Mouse (Mus musculus) spleen, adult 2 months (tissue): ENCODE data around the gene Med27. TPM values are rescaled to one million over a fixed set of nuclear protein-coding genes. Genes with fewer than 3 reads are reported as not detected.

Source experiments
- DNase-seq, 2 experiments: peaks; one replicate each; pipeline versions ENCODE4 v3.0.0 to v3.0.0-alpha.2; 2012 to 2021; ENCODE audit warnings: low spot score in 2 of 2, low read depth in 1 of 2
- H3K27ac ChIP-seq: fragments of 200-500 bp; 2 replicates; pipeline ENCODE4 v1.5.1; 2012; ENCODE audit warnings: low read length, inconsistent platforms; ENCODE audit not compliant: insufficient read depth
- H3K27me3 ChIP-seq: fragments of 200-500 bp; 2 replicates; pipeline ENCODE4 v1.6.1; 2012; ENCODE audit warnings: mild to moderate bottlenecking, moderate library complexity, low read length, inconsistent platforms; ENCODE audit not compliant: control insufficient read depth, insufficient read depth
- H3K36me3 ChIP-seq: fragments of 200-500 bp; 2 replicates; pipeline ENCODE4 v1.6.1; 2012; ENCODE audit warnings: mild to moderate bottlenecking, low read length, inconsistent platforms; ENCODE audit not compliant: control insufficient read depth, insufficient read depth
- H3K4me1 ChIP-seq: fragments of 200-500 bp; 2 replicates; pipeline ENCODE4 v1.6.1; 2011; ENCODE audit warnings: inconsistent platforms; ENCODE audit not compliant: control insufficient read depth, insufficient read depth, insufficient read length
- H3K4me3 ChIP-seq: fragments of 200-500 bp; 2 replicates; pipeline ENCODE4 v1.5.1; 2011; ENCODE audit warnings: mild to moderate bottlenecking, inconsistent platforms; ENCODE audit not compliant: insufficient read depth, insufficient read length; ENCODE audit errors: extremely low read depth
- CTCF ChIP-seq: fragments of 200-500 bp; IDR thresholded peaks from 2 replicates; pipeline ENCODE4 v1.5.1; 2011; ENCODE audit warnings: mild to moderate bottlenecking, inconsistent platforms; ENCODE audit not compliant: insufficient read depth, insufficient read length, insufficient replicate concordance; ENCODE audit errors: extremely low read depth
- POLR2A ChIP-seq: fragments of 200-500 bp; IDR thresholded peaks from 2 replicates; pipeline ENCODE4 v1.6.1; 2011; ENCODE audit warnings: low read depth, low read length, inconsistent platforms
- WGBS: fragments of 180-500 bp; shearing (Covaris S2); methylation state at CpG from one replicate; pipeline ENCODE4 v1.1.7; 2018; 5-methylcytosine and 5-hydroxymethylcytosine counted together
- polyA plus RNA-seq: library from polyadenylated mRNA; depleted of rRNA; stranded (reverse); fragments of >200 nt; gene quantifications from 2 replicates; pipeline ENCODE4 v1.2.3, GENCODE M21; 2012

The Med27 gene
- polyA plus RNA-seq, 1 experiment, result 27.6 TPM

DNA sequence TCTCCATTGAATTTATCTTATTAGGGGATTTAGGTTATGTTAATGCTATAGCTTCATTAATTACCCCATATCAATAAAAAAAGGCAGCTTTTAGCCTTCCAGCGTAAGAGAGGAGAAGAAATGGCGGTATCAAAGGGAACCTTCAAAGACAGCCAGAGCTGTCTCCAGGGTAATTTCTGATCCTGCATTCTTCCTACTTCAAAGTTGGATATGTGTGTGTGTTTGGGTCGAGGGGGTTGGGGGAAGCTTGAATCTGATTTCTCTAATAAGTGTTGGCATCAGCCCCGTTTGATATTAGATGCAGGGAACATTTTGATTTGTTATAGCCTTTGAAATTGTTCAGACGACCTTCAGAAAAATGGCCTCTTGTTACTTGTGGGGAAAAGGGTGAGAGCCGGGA is 158.2 kb downstream of the Med27 start:
- TF ChIP-seq CTCF (no peak), POLR2A (no peak)
- Histone ChIP-seq H3K4me1 (no peaks in the 10 kb centered on the region), H3K27me3 (no peaks in the 10 kb centered on the region), H3K27ac (no peak overlapping the region), H3K36me3 (no peaks in the 10 kb centered on the region; the same call in none of the 2 replicates), H3K4me3 (no peak overlapping the region)
- no peak for DNase-seq
- WGBS, result 87% methylated on average over 6 of the region's 6 CpGs

DNA sequence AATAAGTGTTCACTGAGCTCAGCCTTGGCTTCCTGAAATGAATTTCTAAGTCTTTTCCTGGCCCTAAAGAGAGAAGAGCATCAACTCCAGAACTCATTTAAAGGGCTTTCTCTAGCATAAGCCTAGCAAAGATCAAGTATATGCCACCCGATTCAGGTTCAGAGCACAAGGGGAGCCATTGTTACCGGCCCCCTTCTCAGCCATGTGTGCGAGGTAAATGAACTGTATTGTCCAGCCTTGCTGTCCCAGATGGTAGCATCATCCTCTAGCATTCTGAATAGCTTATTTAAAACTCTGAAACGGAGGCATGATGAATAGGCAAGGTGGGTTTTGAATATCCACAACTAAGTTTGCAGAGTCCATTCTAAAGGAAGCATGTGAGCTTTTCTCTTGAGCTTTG is 159.8 kb downstream of the Med27 start:
- DNase-seq, result no peak
- no peak overlapping the region for H3K4me3 ChIP-seq
- H3K4me1 ChIP-seq, result no peaks in the 10 kb centered on the region
- TF ChIP-seq CTCF (no peak), POLR2A (no peak)
- 86% methylated on average over 4 of the region's 4 CpGs for WGBS
- H3K27ac ChIP-seq, result no peak overlapping the region
- H3K27me3 ChIP-seq, result no peaks in the 10 kb centered on the region
- no peaks in the 10 kb centered on the region; the same call in none of the 2 replicates for H3K36me3 ChIP-seq

DNA sequence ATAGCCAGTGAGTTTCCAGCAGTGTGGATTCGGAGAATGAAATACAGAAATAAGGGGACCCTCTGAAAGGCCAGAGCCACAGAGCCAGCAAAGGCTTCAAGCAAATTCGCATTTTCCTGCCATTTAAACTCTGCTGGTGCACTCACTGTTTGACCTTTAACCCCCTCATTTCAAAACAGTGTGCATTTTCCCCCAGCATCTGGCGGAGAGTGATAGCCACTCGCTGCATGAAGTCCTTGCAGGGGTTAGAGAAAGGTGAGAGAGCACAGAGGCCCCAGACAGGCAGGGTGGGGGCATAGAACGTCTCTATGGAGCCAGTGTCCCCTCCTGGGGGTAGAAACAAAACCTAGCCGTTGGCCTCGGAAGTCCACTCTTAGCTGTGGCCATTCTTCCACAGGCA is 166.5 kb downstream of the Med27 start:
- Histone ChIP-seq H3K27ac (no peak overlapping the region), H3K4me3 (no peak overlapping the region), H3K4me1 (no peaks in the 10 kb centered on the region; the same call in 1 of the 2 replicates), H3K36me3 (no peaks in the 10 kb centered on the region), H3K27me3 (no peaks in the 10 kb centered on the region)
- WGBS, result 84% methylated on average over 7 of the region's 7 CpGs
- DNase-seq, result no peak
- TF ChIP-seq CTCF, result no peak
- TF ChIP-seq POLR2A, result no peak

- Histone ChIP-seq H3K27me3 (no peaks in the 10 kb centered on the region), H3K27ac (no peak overlapping the region), H3K4me3 (no peak overlapping the region), H3K4me1 (no peaks in the 10 kb centered on the region; the same call in 1 of the 2 replicates), H3K36me3 (no peaks in the 10 kb centered on the region)
- no peak for DNase-seq
- TF ChIP-seq POLR2A (no peak), CTCF (no peak)
- 90% methylated on average over 6 of the region's 6 CpGs for WGBS
Measured at GRCm38 (mm10) chr2:29514836-29515235, 168.2 kb downstream of the Med27 start.

GRCm38 (mm10) chr2:29515831-29516447 is 169.3 kb downstream of the Med27 start:
- no peak for TF ChIP-seq CTCF
- no peak for TF ChIP-seq POLR2A
- Histone ChIP-seq H3K27me3 (no peaks in the 10 kb centered on the region), H3K4me1 (no peaks in the 10 kb centered on the region; the same call in 1 of the 2 replicates), H3K27ac (no peak overlapping the region), H3K36me3 (no peaks in the 10 kb centered on the region), H3K4me3 (no peak overlapping the region)
- DNase-seq, result no peak
- WGBS, result 97% methylated on average over 4 of the region's 4 CpGs

DNA sequence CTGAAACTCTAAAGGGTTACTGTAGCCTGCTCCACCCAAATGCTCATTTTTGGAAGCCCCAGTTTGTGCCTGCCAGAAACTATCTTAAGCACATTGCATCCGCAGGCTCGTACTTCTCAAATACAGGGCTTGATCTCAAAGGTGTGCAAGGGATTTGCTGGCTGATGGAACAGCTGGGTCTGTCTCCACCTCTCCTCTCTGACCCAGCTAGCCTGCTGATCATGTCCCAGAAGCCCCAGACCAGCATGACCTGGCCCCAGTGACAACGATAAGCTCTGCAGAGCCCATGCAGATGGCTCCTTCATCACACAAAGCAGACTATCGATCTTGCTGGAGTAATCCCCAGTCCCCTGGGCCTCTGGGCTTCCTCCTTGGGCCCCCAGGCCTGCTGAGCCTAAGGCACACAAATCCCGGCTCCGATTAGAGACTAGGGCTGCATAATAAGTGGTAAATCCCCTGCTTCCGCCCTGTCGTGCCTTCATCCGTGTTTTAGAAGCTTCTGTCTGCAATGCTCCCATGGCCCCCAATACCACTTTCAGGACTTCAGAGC is 170.1 kb downstream of the Med27 start:
- no peak for DNase-seq
- WGBS, result 86% methylated on average over 9 of the region's 9 CpGs

DNA sequence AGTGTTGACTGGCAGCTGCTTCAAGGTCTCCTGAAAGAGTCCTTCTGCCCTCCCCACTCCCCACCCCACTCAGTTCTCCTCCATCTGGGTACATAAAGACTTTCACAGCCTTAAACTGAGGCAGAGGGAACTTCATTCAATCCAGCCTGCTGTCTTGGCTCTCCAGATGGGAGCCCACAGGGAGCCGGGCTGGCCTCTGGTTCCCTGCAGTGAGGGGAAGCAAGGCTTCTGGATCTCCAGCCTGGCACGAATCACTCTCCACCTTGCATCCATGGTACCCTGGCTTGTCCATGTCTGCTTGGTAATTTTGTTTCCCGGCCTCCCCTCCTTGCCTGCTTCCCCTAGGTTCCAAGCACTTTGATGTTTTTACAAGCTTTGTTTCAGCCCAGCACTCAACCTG is 172.8 kb downstream of the Med27 start:
- H3K4me1 ChIP-seq, result no peaks in the 10 kb centered on the region
- H3K27me3 ChIP-seq, result no peaks in the 10 kb centered on the region
- TF ChIP-seq CTCF, result no peak
- no peak for TF ChIP-seq POLR2A
- H3K27ac ChIP-seq, result no peak overlapping the region
- H3K36me3 ChIP-seq, result peaks cover 3% of the 10 kb centered on the region; the same call in 1 of the 2 replicates
- 92% methylated on average over 3 of the region's 3 CpGs for WGBS
- no peak for DNase-seq
- H3K4me3 ChIP-seq, result no peak overlapping the region

More for the DNA sequence above, 170.1 kb downstream of the Med27 start:
- Histone ChIP-seq H3K27ac (no peak overlapping the region), H3K36me3 (no peaks in the 10 kb centered on the region), H3K27me3 (no peaks in the 10 kb centered on the region), H3K4me3 (no peak overlapping the region), H3K4me1 (no peaks in the 10 kb centered on the region; the same call in 1 of the 2 replicates)
- TF ChIP-seq POLR2A (no peak), CTCF (no peak)
